Mouse (Mus musculus): ENCODE data around the gene Ppp2r2c. TPM values are rescaled to one million over a fixed set of nuclear protein-coding genes. Genes with fewer than 3 reads are reported as not detected.

Gene Ppp2r2c
- polyA plus RNA-seq, 1 experiment from 2014 or later, result 0.19 TPM

DNA sequence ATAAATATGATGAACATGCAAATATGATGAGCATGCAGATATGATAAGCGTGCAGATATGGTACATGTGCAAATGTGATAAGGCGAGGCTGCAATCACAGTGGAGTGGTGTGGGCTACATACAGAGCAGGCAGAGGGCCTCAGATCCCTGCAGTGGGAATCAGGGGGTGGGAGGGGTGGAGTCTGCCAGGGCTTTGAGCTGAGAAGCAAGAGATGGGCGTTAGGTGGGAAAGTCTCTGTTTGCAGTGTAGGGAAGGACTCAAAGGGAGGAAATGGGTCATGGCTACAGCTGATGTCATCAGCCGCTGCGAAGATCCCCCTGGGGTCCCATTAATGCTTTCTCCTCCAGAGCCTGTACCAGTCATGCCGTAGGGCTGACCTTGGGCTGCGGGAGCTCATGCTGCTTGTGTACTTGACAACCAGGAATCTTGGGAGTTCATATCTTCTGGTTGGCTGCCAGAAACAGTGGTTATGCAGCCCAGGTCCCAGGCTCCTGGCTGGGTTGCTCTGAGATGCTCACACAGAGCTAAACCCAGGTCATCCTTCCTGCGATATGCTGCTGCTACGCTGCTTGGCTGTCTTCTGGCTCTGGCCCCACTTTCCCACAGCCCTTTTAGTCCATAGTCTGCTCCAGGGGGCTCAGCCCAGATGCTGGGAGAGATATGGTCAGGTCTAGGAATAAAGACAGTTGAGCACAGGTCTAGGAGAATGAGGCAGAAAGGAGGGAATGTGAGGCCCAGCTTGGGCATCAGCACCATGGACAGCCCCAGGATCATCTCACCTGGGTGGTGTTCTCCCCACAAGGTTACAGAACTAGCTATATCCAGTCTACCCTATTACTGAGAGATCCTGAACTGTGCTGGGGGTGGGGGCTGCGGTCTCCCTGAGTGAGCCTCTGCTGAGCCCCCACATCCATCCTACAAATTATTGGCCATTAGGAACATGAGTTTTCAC, 27.6 kb downstream of the Ppp2r2c start:
- no peak for ATAC-seq (replicated peaks; ENCODE audit: insufficient number of reproducible peaks, low FRiP score, low TSS enrichment)
- H3K9me3 ChIP-seq (replicated peaks; ENCODE audit: control insufficient read depth, low read length), result no peaks in the 10 kb centered on the region
- peaks cover 10% of the 10 kb centered on the region for H3K4me1 ChIP-seq (ENCODE audit: control insufficient read depth, insufficient read depth, low read length)
- H3K27me3 ChIP-seq (ENCODE audit: control insufficient read depth, insufficient read depth, low read length), result no peaks in the 10 kb centered on the region; the same call in none of the 2 replicates
- no peak overlapping the region for H3K27ac ChIP-seq (ENCODE audit: low read depth, low read length)
- H3K36me3 ChIP-seq (ENCODE audit: control insufficient read depth, insufficient read depth, low read length), result no peaks in the 10 kb centered on the region
- 71% methylated on average over 10 of the region's 10 CpGs for WGBS (ENCODE audit: insufficient replicate concordance)
- no peak overlapping the region for H3K4me2 ChIP-seq
- no peak overlapping the region for H3K9ac ChIP-seq (ENCODE audit: low read depth, low read length)
- no peak overlapping the region for H3K4me3 ChIP-seq (ENCODE audit: low read depth, low read length)

DNA sequence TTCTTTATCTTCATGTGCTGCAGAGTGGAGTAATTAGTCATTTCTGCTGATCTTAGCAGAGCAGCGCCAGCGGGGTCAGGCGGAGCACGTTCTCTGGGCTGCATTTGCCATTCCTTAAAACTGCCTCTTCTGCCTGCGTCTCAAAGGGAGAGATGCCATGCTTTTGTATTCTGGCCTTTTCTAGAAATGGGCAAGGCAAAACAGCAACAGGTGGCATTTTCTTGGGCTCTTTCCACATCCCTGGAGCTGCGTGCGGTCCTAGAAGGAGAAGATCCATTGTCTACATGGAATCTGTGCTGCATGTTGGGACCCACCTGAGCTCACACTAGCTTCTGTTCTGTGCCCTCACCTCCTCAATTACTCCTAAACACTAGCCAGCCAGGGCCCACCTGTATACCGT, 29.7 kb downstream of the Ppp2r2c start:
- Histone ChIP-seq H3K9me3 (replicated peaks; ENCODE audit: control insufficient read depth, low read length) (no peaks in the 10 kb centered on the region), H3K4me3 (ENCODE audit: low read depth, low read length) (no peak overlapping the region), H3K27me3 (ENCODE audit: control insufficient read depth, insufficient read depth, low read length) (no peaks in the 10 kb centered on the region; the same call in none of the 2 replicates), H3K36me3 (ENCODE audit: control insufficient read depth, insufficient read depth, low read length) (no peaks in the 10 kb centered on the region), H3K4me1 (ENCODE audit: control insufficient read depth, insufficient read depth, low read length) (no peaks in the 10 kb centered on the region), H3K9ac (ENCODE audit: low read depth, low read length) (no peak overlapping the region), H3K4me2 (no peak overlapping the region), H3K27ac (ENCODE audit: low read depth, low read length) (no peak overlapping the region)
- 83% methylated on average over 8 of the region's 8 CpGs for WGBS (ENCODE audit: insufficient replicate concordance)
- ATAC-seq (replicated peaks; ENCODE audit: insufficient number of reproducible peaks, low FRiP score, low TSS enrichment), result no peak

DNA sequence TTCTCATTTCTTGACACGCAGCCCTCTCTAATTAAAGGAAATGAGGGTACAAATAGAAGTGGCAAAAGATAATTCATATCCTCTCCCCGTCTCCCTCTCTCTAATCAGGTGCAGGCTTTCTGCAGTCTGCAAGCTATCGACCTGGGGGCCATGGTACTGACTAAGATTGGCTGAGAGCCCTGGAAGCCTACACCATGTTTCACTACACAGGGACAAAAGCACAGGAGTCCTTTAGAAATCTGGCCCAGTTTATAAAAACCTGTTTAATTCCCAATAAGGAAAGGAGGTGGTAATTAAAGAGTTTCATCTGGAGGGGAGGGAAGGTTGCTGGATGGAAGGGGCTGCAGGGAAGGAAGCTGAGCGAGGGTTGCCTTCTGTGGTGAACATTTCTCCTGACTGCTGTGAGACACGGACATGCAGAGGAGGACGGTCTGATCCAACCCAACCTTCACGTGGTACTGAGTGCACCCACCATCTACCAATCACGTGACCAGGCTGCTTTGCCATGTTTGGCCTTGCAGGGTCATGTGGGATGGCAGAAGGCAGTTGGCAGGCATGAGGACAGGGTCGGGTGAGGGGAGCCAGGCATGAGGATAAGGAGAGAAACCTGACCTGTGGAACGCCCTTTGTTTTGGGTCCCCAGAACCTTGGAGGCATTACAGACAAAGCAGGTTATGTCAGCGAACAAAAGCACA, 30.2 kb downstream of the Ppp2r2c start:
- no peak overlapping the region for H3K4me2 ChIP-seq
- H3K36me3 ChIP-seq (ENCODE audit: control insufficient read depth, insufficient read depth, low read length), result no peaks in the 10 kb centered on the region
- H3K27ac ChIP-seq (ENCODE audit: low read depth, low read length), result no peak overlapping the region
- no peaks in the 10 kb centered on the region for H3K4me1 ChIP-seq (ENCODE audit: control insufficient read depth, insufficient read depth, low read length)
- no peak overlapping the region for H3K9ac ChIP-seq (ENCODE audit: low read depth, low read length)
- no peaks in the 10 kb centered on the region; the same call in none of the 2 replicates for H3K27me3 ChIP-seq (ENCODE audit: control insufficient read depth, insufficient read depth, low read length)
- ATAC-seq (replicated peaks; ENCODE audit: insufficient number of reproducible peaks, low FRiP score, low TSS enrichment), result no peak
- no peak overlapping the region for H3K4me3 ChIP-seq (ENCODE audit: low read depth, low read length)
- H3K9me3 ChIP-seq (replicated peaks; ENCODE audit: control insufficient read depth, low read length), result no peaks in the 10 kb centered on the region
- 67% methylated on average over 11 of the region's 11 CpGs for WGBS (ENCODE audit: insufficient replicate concordance)

DNA sequence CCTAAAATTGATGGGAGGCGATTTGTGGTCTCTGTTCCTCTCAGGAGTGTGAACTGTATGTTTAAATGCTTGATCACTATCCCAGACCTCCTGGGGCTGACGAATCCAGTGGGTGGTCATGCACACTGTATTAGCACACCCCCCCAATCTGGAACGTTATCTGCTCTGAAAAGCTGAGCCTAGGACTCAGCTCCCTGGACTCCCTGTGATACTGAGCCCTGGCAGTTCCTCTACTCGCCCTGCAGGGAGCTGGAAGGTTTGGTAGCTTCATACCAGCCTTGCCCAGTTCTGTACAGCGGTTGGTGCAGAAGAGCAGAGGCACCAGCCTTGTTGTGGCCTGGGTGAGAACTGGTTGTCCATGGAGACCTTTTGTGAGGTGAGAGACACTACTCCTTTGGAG, 31.1 kb downstream of the Ppp2r2c start:
- 62% methylated on average over 5 of the region's 5 CpGs for WGBS (ENCODE audit: insufficient replicate concordance)
- no peaks in the 10 kb centered on the region for H3K9me3 ChIP-seq (replicated peaks; ENCODE audit: control insufficient read depth, low read length)

DNA sequence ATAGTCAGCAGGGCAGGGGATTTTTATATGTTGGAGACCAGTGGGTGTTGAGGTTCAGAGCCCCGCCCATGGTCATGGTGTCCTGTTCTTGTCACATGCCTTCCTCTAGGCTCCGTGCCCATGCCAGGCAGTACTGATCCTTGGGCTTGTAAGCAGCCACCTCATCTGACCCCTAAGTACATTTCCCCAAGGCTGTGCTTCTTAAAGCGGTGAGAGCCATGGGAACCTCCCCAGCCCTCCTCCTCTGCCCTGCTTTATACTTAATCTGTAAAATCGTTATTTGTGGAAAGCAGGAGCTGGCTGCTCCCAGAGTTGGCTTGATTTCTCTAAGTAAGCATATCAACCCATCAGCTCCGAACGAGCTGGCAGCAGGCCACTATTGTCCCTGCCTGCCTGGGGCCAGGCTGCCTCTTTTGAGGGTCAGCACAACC, 31.9 kb downstream of the Ppp2r2c start:
- Histone ChIP-seq H3K9me3 (replicated peaks; ENCODE audit: control insufficient read depth, low read length) (no peaks in the 10 kb centered on the region), H3K27ac (ENCODE audit: low read depth, low read length) (no peak overlapping the region), H3K4me1 (ENCODE audit: control insufficient read depth, insufficient read depth, low read length) (no peaks in the 10 kb centered on the region), H3K4me2 (no peak overlapping the region), H3K27me3 (ENCODE audit: control insufficient read depth, insufficient read depth, low read length) (no peaks in the 10 kb centered on the region; the same call in none of the 2 replicates), H3K36me3 (ENCODE audit: control insufficient read depth, insufficient read depth, low read length) (no peaks in the 10 kb centered on the region), H3K4me3 (ENCODE audit: low read depth, low read length) (no peak overlapping the region), H3K9ac (ENCODE audit: low read depth, low read length) (no peak overlapping the region)
- 57% methylated on average over 6 of the region's 6 CpGs for WGBS (ENCODE audit: insufficient replicate concordance)
- no peak for ATAC-seq (replicated peaks; ENCODE audit: insufficient number of reproducible peaks, low FRiP score, low TSS enrichment)

More for the DNA sequence above, 31.1 kb downstream of the Ppp2r2c start:
- no peak overlapping the region for H3K9ac ChIP-seq (ENCODE audit: low read depth, low read length)
- H3K4me2 ChIP-seq, result no peak overlapping the region
- H3K27me3 ChIP-seq (ENCODE audit: control insufficient read depth, insufficient read depth, low read length), result no peaks in the 10 kb centered on the region; the same call in none of the 2 replicates
- H3K4me1 ChIP-seq (ENCODE audit: control insufficient read depth, insufficient read depth, low read length), result no peaks in the 10 kb centered on the region
- no peak overlapping the region for H3K4me3 ChIP-seq (ENCODE audit: low read depth, low read length)
- ATAC-seq (replicated peaks; ENCODE audit: insufficient number of reproducible peaks, low FRiP score, low TSS enrichment), result no peak
- H3K36me3 ChIP-seq (ENCODE audit: control insufficient read depth, insufficient read depth, low read length), result no peaks in the 10 kb centered on the region
- no peak overlapping the region for H3K27ac ChIP-seq (ENCODE audit: low read depth, low read length)

DNA sequence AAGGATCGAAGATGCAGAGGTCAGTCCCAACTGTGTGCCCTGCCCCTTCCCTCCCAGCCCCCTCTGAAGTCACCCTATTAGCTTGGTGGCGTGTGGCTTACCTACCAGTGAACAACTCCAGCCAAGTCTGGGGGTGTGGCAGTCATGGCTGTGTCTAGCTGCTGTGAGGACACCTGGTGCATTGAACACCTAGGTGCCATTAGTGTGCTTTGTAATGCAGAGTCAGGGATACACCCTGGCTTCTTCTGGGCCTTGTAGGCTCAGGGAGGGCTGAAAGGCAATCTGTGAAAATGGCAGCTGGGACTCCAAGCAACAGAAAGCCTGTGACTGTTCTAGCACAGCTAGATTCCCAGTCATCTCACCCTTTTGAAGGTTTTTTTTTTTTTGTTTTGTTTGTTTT, 34.5 kb downstream of the Ppp2r2c start:
- H3K4me2 ChIP-seq, result no peak overlapping the region
- 64% methylated on average over 2 of the region's 2 CpGs for WGBS (ENCODE audit: insufficient replicate concordance)
- H3K9me3 ChIP-seq (replicated peaks; ENCODE audit: control insufficient read depth, low read length), result no peaks in the 10 kb centered on the region
- H3K36me3 ChIP-seq (ENCODE audit: control insufficient read depth, insufficient read depth, low read length), result no peaks in the 10 kb centered on the region
- H3K9ac ChIP-seq (ENCODE audit: low read depth, low read length), result no peak overlapping the region
- H3K4me1 ChIP-seq (ENCODE audit: control insufficient read depth, insufficient read depth, low read length), result no peaks in the 10 kb centered on the region
- no peak for ATAC-seq (replicated peaks; ENCODE audit: insufficient number of reproducible peaks, low FRiP score, low TSS enrichment)
- no peak overlapping the region for H3K4me3 ChIP-seq (ENCODE audit: low read depth, low read length)
- no peaks in the 10 kb centered on the region; the same call in 1 of the 2 replicates for H3K27me3 ChIP-seq (ENCODE audit: control insufficient read depth, insufficient read depth, low read length)
- H3K27ac ChIP-seq (ENCODE audit: low read depth, low read length), result no peak overlapping the region

DNA sequence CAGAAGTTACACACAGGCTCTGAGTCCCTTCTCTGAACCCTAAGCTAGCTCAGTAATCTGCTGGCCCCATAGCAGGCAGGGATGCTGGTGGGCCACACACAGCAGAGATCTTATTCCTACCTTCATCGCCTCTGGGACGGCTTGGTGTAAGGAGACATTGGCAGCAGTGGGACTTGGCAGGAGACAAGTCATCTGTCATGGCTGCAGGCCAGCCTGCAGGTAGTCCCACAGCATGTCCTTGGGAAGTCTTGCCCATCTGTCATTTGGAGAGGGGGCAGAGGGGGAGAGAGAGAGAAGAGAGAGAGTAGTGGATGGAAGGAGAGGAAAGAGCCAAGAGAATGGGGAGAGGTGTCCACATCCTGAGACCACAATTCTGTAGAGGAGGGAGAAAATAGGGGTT, 35.8 kb downstream of the Ppp2r2c start:
- ATAC-seq (replicated peaks; ENCODE audit: insufficient number of reproducible peaks, low FRiP score, low TSS enrichment), result no peak
- no peaks in the 10 kb centered on the region for H3K9me3 ChIP-seq (replicated peaks; ENCODE audit: control insufficient read depth, low read length)
- H3K9ac ChIP-seq (ENCODE audit: low read depth, low read length), result no peak overlapping the region
- no peak overlapping the region for H3K4me3 ChIP-seq (ENCODE audit: low read depth, low read length)
- H3K36me3 ChIP-seq (ENCODE audit: control insufficient read depth, insufficient read depth, low read length), result no peaks in the 10 kb centered on the region
- no peak overlapping the region for H3K4me2 ChIP-seq
- 85% methylated on average over 2 of the region's 2 CpGs for WGBS (ENCODE audit: insufficient replicate concordance)
- no peaks in the 10 kb centered on the region for H3K4me1 ChIP-seq (ENCODE audit: control insufficient read depth, insufficient read depth, low read length)
- H3K27ac ChIP-seq (ENCODE audit: low read depth, low read length), result no peak overlapping the region
- no peaks in the 10 kb centered on the region for H3K27me3 ChIP-seq (ENCODE audit: control insufficient read depth, insufficient read depth, low read length)

DNA sequence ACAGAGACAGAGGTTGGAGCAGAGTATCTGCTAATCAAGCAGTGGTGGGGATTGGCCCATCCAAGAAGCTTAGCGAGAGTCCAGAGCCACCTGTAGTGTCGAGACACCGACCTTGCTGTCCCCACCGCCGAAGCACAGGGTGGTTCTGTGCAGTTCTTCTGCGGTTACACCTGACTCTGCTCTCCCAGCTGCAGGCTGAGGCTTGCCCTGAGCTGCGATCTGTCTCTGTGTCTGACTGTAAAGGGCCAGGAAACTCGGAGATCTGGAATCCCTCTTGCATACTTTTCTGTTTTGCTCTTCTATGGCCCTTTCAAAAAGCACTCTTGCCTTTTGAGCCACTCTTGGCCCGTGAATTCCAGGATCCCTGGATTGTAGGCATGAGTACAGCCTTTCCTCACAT, 36.4 kb downstream of the Ppp2r2c start:
- Histone ChIP-seq H3K4me2 (no peak overlapping the region), H3K4me1 (ENCODE audit: control insufficient read depth, insufficient read depth, low read length) (no peaks in the 10 kb centered on the region), H3K9ac (ENCODE audit: low read depth, low read length) (no peak overlapping the region), H3K9me3 (replicated peaks; ENCODE audit: control insufficient read depth, low read length) (no peaks in the 10 kb centered on the region), H3K4me3 (ENCODE audit: low read depth, low read length) (no peak overlapping the region), H3K27ac (ENCODE audit: low read depth, low read length) (no peak overlapping the region), H3K36me3 (ENCODE audit: control insufficient read depth, insufficient read depth, low read length) (no peaks in the 10 kb centered on the region), H3K27me3 (ENCODE audit: control insufficient read depth, insufficient read depth, low read length) (no peaks in the 10 kb centered on the region)
- no peak for ATAC-seq (replicated peaks; ENCODE audit: insufficient number of reproducible peaks, low FRiP score, low TSS enrichment)
- 75% methylated on average over 9 of the region's 9 CpGs for WGBS (ENCODE audit: insufficient replicate concordance)

Measured in heart, embryonic 11.5 days (tissue).